Mouse (Mus musculus): ENCODE results near the gene Cfap61.

DNA sequence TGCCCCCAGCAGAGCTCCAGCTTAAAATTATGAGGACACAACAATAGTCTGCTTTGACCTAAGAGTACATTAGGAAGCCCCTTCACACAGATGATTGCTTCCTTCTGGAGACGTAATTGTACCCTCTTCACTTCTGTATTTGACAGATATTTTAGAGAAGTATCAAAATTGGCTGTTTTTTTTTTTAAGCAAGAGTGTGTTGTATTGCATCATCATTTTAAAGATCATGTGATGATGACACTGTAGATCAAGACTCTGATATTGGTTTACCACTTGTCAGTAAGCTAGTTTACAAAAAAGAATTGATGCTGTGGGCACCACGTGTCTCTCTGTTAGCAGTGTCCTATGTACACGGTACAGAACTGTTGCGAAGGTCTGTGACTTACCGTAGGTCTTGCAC is 18.1 kb downstream of the Cfap61 start:
- no peak for TF ChIP-seq CTCF (IDR thresholded peaks at IDR 0.05; ENCODE audit: insufficient read depth, low read depth, low read length)
- no peak for TF ChIP-seq POLR2A (IDR thresholded peaks at IDR 0.05; ENCODE audit: insufficient read depth, low read depth, low read length)
